Mouse (Mus musculus) cerebellum, adult 2 months (tissue): ENCODE data around the gene Tmem185b.

Experiments used
- CTCF ChIP-seq: fragments of 200-500 bp; IDR thresholded peaks from 2 replicates; pipeline ENCODE4 v1.5.1; 2011; ENCODE audit warnings: low read depth, mild to moderate bottlenecking, control low read depth, low read length, moderate library complexity, borderline replicate concordance; ENCODE audit not compliant: insufficient read depth
- POLR2A ChIP-seq: fragments of 200-500 bp; IDR thresholded peaks from 2 replicates; pipeline ENCODE4 v1.6.1; 2011; ENCODE audit warnings: low read length, control low read depth, borderline replicate concordance; ENCODE audit not compliant: insufficient read depth

DNA sequence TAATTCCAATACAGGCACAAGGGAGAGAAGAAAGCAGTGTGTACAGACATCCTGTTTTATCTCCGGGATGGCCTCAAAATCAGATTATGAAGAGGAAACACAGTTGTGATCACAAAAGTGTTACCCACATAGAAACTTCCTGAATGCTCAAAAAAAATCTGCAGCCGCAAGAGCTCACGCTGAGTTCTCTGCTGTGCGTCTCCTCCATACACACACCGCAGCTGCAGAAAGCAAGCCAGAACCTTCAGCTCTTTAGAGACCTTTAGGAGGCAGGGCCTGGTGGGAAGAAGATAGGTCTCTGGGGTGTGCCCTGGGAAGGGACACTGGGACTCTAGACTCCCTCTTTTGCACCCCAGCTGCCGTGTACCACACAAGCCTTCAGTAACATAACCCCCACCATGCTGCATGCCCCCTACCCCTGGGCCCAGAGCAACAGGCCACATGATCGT lies 49.0 kb upstream of the Tmem185b start:
- TF ChIP-seq POLR2A (no peak), CTCF (no peak)
